Mouse (Mus musculus): ENCODE data around the gene Klrc3. TPM values are rescaled to one million over a fixed set of nuclear protein-coding genes. Genes with fewer than 3 reads are reported as not detected.

Klrc3 gene
- not detected for polyA plus RNA-seq (2014; fragmentation: Illumina TruSeq; extraction: RNeasy Lipid Tissue Mini Kit (QIAGEN cat#74804))

DNA sequence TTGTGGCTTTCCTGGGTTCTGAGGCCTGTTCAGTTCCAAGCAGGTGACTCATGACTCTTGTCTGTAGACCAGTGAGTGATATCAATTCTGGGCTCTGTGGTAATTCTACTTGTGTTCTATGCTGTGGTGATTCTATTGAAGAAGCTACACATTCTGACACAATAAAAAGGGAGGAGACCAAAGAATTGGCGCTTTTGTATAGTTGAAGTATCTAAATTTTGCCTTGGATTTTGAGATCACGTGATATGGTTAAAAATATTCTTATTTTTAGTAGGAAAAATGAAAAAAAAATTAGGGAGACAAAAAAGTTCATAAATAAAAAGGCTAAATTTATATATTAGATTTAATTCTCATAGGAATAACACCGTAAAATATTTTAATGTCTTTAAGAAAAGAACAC lies at the start of gene Klrc3:
Gene Klrc3 (minus strand): TSS at position 101 of the 400 bp plus-strand sequence.

DNA sequence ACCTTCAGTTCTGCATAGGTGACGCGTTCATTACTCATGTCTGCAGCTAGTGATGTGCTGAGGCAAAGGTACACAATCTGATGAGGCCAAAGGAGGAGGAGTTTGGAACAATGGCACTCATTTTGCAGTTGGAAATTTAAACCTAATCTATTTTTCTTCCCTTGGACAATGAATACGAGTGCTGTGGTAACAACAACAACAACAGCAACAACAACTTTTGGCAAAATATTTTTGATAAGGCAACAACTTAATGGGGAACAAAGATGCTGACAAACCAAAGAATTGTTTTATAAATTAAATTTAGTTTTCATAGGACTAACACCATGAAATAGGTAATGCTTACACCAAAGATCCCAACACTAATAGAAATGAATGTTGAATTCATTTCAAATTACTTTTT lies 35.7 kb upstream of the Klrc3 start, which contains the start of gene Klrc1:
Gene Klrc1 (minus strand): TSS at position 101 of the 400 bp plus-strand sequence.

DNA sequence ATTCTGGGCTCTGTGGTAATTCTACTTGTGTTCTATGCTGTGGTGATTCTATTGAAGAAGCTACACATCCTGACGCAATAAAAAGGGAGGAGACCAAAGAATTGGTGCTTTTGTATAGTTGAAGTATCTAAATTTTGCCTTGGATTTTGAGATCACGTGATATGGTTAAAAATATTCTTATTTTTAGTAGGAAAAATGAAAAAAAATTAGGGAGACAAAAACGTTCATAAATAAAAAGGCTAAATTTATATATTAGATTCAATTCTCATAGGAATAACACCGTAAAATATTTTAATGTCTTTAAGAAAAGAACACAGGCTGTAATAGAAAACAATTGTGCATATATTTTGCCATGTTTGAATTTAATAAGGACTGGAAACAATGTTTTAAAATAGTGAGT lies 17.5 kb upstream of the Klrc3 start, which contains the start of gene Klrc2:
Gene Klrc2 (minus strand): TSS at position 101 of the 400 bp plus-strand sequence.

DNA sequence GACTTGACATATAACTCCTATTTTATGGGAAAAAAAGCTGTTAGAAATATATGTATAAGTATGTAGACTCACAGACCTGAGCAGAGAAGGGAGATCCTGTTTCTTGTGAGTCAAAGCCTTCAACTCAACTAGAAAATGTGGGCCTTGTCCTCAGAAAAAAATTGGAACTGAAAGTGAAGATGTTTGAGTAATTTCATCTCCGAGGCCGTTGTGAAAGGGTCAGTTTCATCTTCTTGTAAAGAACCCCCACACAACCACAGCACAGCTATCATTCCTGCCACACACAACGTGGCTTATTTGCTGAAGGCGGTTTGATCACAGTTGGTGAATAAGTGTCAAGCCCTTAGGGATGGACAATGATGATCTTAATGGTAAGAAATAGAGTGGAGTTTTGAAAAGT lies 19.4 kb downstream of the Klrc3 start, which contains the start of gene Klrk1:
Gene Klrk1 (minus strand): TSS at position 130 of the 400 bp plus-strand sequence.

DNA sequence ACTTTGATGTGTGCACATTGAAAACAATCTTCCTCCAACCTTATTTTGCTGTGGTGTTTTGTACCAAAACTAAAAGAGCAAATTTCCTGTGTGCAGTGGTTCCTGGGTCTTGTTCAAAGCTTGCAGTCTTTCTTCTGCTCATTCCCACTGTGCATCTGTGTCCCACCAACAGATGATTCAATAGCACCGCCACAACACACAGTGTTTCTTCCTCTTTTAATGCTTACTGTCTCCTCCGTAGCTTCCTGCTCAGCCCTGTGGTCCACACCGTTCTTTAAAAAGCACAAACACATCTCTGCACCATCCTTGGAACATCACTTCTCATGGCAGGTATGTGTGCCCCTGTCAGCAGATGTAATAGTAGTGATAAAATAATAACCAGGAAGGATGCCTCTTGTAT lies 51.6 kb downstream of the Klrc3 start, which contains the start of gene Klrd1:
Gene Klrd1 (plus strand): TSS at position 275 of the 400 bp plus-strand sequence.

Other genes starting within 250 kb of the Klrc3 start
- 4.0 TPM for gene Clec1b, start 246.0 kb downstream of the Klrc3 start, polyA plus RNA-seq (2014; fragmentation: Illumina TruSeq; extraction: RNeasy Lipid Tissue Mini Kit (QIAGEN cat#74804))
- 2.3 TPM for gene Clec9a, start 234.5 kb downstream of the Klrc3 start, polyA plus RNA-seq (2014; fragmentation: Illumina TruSeq; extraction: RNeasy Lipid Tissue Mini Kit (QIAGEN cat#74804))
- gene Clec1a, start 191.3 kb downstream of the Klrc3 start, polyA plus RNA-seq (2014; fragmentation: Illumina TruSeq; extraction: RNeasy Lipid Tissue Mini Kit (QIAGEN cat#74804)) = 52.7 TPM
- 0.48 TPM for gene Olr1, start 136.2 kb downstream of the Klrc3 start, polyA plus RNA-seq (2014; fragmentation: Illumina TruSeq; extraction: RNeasy Lipid Tissue Mini Kit (QIAGEN cat#74804))
- gene Tmem52b, start 130.8 kb downstream of the Klrc3 start, polyA plus RNA-seq (2014; fragmentation: Illumina TruSeq; extraction: RNeasy Lipid Tissue Mini Kit (QIAGEN cat#74804)) = not detected
- gene Gabarapl1, start 110.2 kb downstream of the Klrc3 start, polyA plus RNA-seq (2014; fragmentation: Illumina TruSeq; extraction: RNeasy Lipid Tissue Mini Kit (QIAGEN cat#74804)) = 40.3 TPM
- 1.0 TPM for gene Klre1, start 65.4 kb downstream of the Klrc3 start, polyA plus RNA-seq (2014; fragmentation: Illumina TruSeq; extraction: RNeasy Lipid Tissue Mini Kit (QIAGEN cat#74804))
- 5.4 TPM for gene Klrd1, start 51.6 kb downstream of the Klrc3 start, polyA plus RNA-seq (2014; fragmentation: Illumina TruSeq; extraction: RNeasy Lipid Tissue Mini Kit (QIAGEN cat#74804))
- gene Klrk1, start 19.5 kb downstream of the Klrc3 start, polyA plus RNA-seq (2014; fragmentation: Illumina TruSeq; extraction: RNeasy Lipid Tissue Mini Kit (QIAGEN cat#74804)) = 4.9 TPM
- gene Klrc2, start 17.4 kb upstream of the Klrc3 start, polyA plus RNA-seq (2014; fragmentation: Illumina TruSeq; extraction: RNeasy Lipid Tissue Mini Kit (QIAGEN cat#74804)) = 0.37 TPM
- 0.43 TPM for gene Klrc1, start 35.6 kb upstream of the Klrc3 start, polyA plus RNA-seq (2014; fragmentation: Illumina TruSeq; extraction: RNeasy Lipid Tissue Mini Kit (QIAGEN cat#74804))
- gene Klri1, start 73.8 kb upstream of the Klrc3 start, polyA plus RNA-seq (2014; fragmentation: Illumina TruSeq; extraction: RNeasy Lipid Tissue Mini Kit (QIAGEN cat#74804)) = 1.1 TPM
- gene Klri2, start 97.1 kb upstream of the Klrc3 start, polyA plus RNA-seq (2014; fragmentation: Illumina TruSeq; extraction: RNeasy Lipid Tissue Mini Kit (QIAGEN cat#74804)) = 0.48 TPM
- gene Gm156, start 140.9 kb upstream of the Klrc3 start, polyA plus RNA-seq (2014; fragmentation: Illumina TruSeq; extraction: RNeasy Lipid Tissue Mini Kit (QIAGEN cat#74804)) = not detected
- not detected for gene Gm17631, start 219.3 kb upstream of the Klrc3 start, polyA plus RNA-seq (2014; fragmentation: Illumina TruSeq; extraction: RNeasy Lipid Tissue Mini Kit (QIAGEN cat#74804))
- gene Klra17, start 233.3 kb upstream of the Klrc3 start, polyA plus RNA-seq (2014; fragmentation: Illumina TruSeq; extraction: RNeasy Lipid Tissue Mini Kit (QIAGEN cat#74804)) = 0.80 TPM

All from ovary, adult 10 weeks (tissue).